Mouse (Mus musculus) heart, embryonic 11.5 days (tissue): Measurements from ENCODE around the gene Dnajc16. TPM values are rescaled to one million over a fixed set of nuclear protein-coding genes. Genes with fewer than 3 reads are reported as not detected.

Experiments used
- ATAC-seq: fragments of 200-750 bp; cut with Nextera tagmentation; replicated peaks from 2 replicates; pipeline ENCODE4 v1.8.0; 2017; ENCODE audit warnings: moderate library complexity; ENCODE audit not compliant: insufficient number of reproducible peaks, low FRiP score, low TSS enrichment
- H3K27ac ChIP-seq: fragments of 300-500 bp; sonication (generic); 2 replicates; pipeline ENCODE4 v1.5.1; 2014; ENCODE audit warnings: mild to moderate bottlenecking, low read depth, low read length
- H3K27me3 ChIP-seq: fragments of 300-500 bp; sonication (generic); 2 replicates; pipeline ENCODE4 v1.6.1; 2014; ENCODE audit warnings: mild to moderate bottlenecking, low read length, mixed read lengths; ENCODE audit not compliant: control insufficient read depth, insufficient read depth
- H3K36me3 ChIP-seq: fragments of 300-500 bp; sonication (generic); 2 replicates; pipeline ENCODE4 v1.6.1; 2014; ENCODE audit warnings: mild to moderate bottlenecking, low read length, moderate library complexity, mixed read lengths; ENCODE audit not compliant: control insufficient read depth, insufficient read depth
- H3K4me1 ChIP-seq: fragments of 300-500 bp; sonication (generic); 2 replicates; pipeline ENCODE4 v1.6.1; 2014; ENCODE audit warnings: low read length; ENCODE audit not compliant: control insufficient read depth, insufficient read depth
- H3K4me2 ChIP-seq: fragments of 300-500 bp; sonication (generic); 2 replicates; pipeline ENCODE4 v1.6.1; 2014; ENCODE audit warnings: mild to moderate bottlenecking, moderate library complexity
- H3K4me3 ChIP-seq: fragments of 300-500 bp; sonication (generic); 2 replicates; pipeline ENCODE4 v1.5.1; 2014; ENCODE audit warnings: low read depth, low read length
- H3K9ac ChIP-seq: fragments of 300-500 bp; sonication (generic); 2 replicates; pipeline ENCODE4 v1.6.1; 2014; ENCODE audit warnings: mild to moderate bottlenecking, low read depth, low read length, moderate library complexity
- H3K9me3 ChIP-seq: fragments of 300-500 bp; sonication (generic); replicated peaks from 2 replicates; pipeline ENCODE4 v1.6.1; 2016; ENCODE audit warnings: low read length; ENCODE audit not compliant: control insufficient read depth
- WGBS: fragments of 180-500 bp; shearing (Covaris S2); extraction: QIAGEN DNeasy Blood & Tissue Kit; methylation state at CpG from one replicate; pipeline ENCODE4 v1.1.7; 2014; ENCODE audit not compliant: insufficient replicate concordance; 5-methylcytosine and 5-hydroxymethylcytosine counted together
- polyA plus RNA-seq: library from polyadenylated mRNA; unstranded; fragments of >200 nt; fragmentation: Nextera tagmentation; extraction: Ambion mirVana; gene quantifications from 2 replicates; pipeline ENCODE4 v1.2.1, GENCODE M21; 2014

Gene Dnajc16
- polyA plus RNA-seq, 1 experiment from 2014 or later, result 3.2 TPM

- ATAC-seq, result no peak
- H3K4me1 ChIP-seq, result no peaks in the 10 kb centered on the region
- no peaks in the 10 kb centered on the region for H3K36me3 ChIP-seq
- no peak overlapping the region for H3K9ac ChIP-seq
- WGBS, result 61% methylated on average over 10 of the region's 10 CpGs
- H3K4me2 ChIP-seq, result no peak overlapping the region
- H3K4me3 ChIP-seq, result no peak overlapping the region
- no peaks in the 10 kb centered on the region for H3K9me3 ChIP-seq
- no peak overlapping the region for H3K27ac ChIP-seq
- H3K27me3 ChIP-seq, result no peaks in the 10 kb centered on the region
Observed at GRCm38 (mm10) chr4:141822089-141822488, 31.4 kb upstream of the Dnajc16 start.

DNA sequence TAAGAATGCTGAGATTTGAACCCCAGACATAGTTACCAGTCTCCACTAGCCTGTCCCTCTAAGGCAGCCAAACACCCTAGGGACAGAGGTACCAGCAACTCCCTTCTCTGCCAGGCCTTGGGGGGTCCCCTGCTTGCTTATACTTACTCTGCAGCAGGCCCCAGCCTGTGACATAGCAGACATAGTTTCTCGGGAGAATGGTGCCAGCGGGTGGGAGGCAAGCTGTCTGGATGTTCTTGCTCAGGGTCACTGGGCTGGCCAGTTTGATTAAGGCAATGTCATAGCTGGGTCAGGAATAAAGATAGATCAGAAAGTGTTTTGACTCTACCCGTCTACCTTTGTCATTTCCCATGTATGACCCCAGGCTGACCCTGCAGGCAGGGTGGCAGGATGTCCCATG is 30.4 kb upstream of the Dnajc16 start:
- no peak overlapping the region for H3K4me2 ChIP-seq
- no peaks in the 10 kb centered on the region for H3K36me3 ChIP-seq
- WGBS, result 39% methylated on average over 3 of the region's 3 CpGs
- H3K9ac ChIP-seq, result no peak overlapping the region
- H3K4me1 ChIP-seq, result no peaks in the 10 kb centered on the region
- no peak overlapping the region for H3K4me3 ChIP-seq
- H3K27ac ChIP-seq, result no peak overlapping the region
- no peaks in the 10 kb centered on the region for H3K9me3 ChIP-seq
- no peak for ATAC-seq
- no peaks in the 10 kb centered on the region for H3K27me3 ChIP-seq

GRCm38 (mm10) chr4:141819316-141819715 is 28.6 kb upstream of the Dnajc16 start:
- ATAC-seq, result no peak
- H3K4me1 ChIP-seq, result no peaks in the 10 kb centered on the region

DNA sequence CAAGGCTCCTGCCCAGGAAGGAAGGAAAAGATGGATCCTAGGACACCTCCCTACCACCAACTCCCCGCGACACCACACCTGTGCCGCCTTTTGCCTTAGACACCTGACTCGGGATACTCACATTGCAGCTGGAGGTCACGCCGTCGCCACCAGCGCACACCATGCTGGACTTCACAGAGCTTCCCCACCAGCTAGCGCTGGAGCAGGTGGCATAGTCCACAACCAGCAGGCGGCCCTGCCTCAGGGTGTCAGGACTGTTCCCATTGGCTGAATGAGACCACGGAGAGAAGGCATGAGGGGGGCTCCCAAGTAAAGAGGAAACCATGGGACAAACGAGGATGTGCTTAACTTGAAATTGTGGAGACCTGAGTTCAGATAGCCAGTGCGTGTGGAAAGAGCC is 28.1 kb upstream of the Dnajc16 start:
- 80% methylated on average over 13 of the region's 13 CpGs for WGBS
- H3K36me3 ChIP-seq, result no peaks in the 10 kb centered on the region
- no peak overlapping the region for H3K27ac ChIP-seq
- no peak overlapping the region for H3K4me3 ChIP-seq
- H3K27me3 ChIP-seq, result no peaks in the 10 kb centered on the region
- no peaks in the 10 kb centered on the region for H3K4me1 ChIP-seq
- no peak overlapping the region for H3K9ac ChIP-seq
- no peak overlapping the region for H3K4me2 ChIP-seq
- H3K9me3 ChIP-seq, result no peaks in the 10 kb centered on the region
- no peak for ATAC-seq

More at GRCm38 (mm10) chr4:141819316-141819715, 28.6 kb upstream of the Dnajc16 start:
- Histone ChIP-seq H3K4me2 (no peak overlapping the region), H3K36me3 (no peaks in the 10 kb centered on the region), H3K4me3 (no peak overlapping the region), H3K9ac (no peak overlapping the region), H3K27ac (no peak overlapping the region), H3K27me3 (no peaks in the 10 kb centered on the region), H3K9me3 (no peaks in the 10 kb centered on the region)
- 87% methylated on average over 7 of the region's 7 CpGs for WGBS

GRCm38 (mm10) chr4:141817706-141818105 is 27.0 kb upstream of the Dnajc16 start:
- Histone ChIP-seq H3K9me3 (no peaks in the 10 kb centered on the region), H3K4me1 (no peaks in the 10 kb centered on the region), H3K36me3 (no peaks in the 10 kb centered on the region), H3K27ac (no peak overlapping the region), H3K9ac (no peak overlapping the region), H3K4me3 (no peak overlapping the region), H3K4me2 (no peak overlapping the region), H3K27me3 (no peaks in the 10 kb centered on the region)
- 76% methylated on average over 10 of the region's 10 CpGs for WGBS
- ATAC-seq, result no peak

DNA sequence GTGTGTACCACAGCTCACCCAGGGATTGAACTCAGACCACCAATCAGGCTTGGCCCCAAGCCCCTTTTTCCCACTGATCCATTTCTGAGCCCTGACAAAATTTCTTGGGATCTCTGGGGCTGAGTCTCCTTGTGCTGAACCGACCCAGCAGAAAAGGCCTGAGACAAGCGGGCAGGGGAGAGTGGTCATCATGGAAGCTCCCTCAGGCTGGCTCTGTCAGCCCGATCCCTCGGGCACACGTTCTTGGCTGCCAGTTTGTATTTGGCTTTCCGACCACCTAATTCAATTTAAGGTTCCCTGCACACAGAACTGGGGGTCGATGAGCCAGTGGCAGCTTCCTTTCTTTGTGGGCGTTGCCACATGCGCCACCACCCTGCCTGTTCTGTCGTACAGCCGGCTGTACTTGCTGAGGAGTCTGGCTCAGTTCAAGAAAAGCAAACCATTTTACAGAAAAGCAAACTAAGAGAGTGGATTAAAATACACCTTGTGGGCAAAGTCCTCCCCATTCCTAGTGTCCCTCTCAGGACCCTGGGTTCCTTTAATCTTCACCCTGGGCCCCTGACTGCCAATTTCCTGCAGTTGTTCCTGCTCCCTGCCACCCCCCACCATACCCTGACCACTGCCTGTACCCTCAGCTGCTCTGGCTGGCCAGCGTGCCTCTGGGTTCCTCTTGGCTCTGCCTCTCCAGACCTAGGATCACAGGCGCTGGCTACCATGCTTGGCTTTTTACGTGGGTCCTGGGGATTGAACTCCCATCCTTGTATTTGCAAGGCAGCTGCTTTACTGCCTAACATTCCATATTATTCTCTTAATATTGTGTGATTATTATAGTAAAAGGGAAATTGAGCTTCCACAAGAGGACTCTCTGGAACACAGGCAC is 26.3 kb upstream of the Dnajc16 start:
- WGBS, result 71% methylated on average over 14 of the region's 14 CpGs
- Histone ChIP-seq H3K36me3 (peaks cover 2% of the 10 kb centered on the region; the same call in 1 of the 2 replicates), H3K4me2 (no peak overlapping the region), H3K4me1 (no peaks in the 10 kb centered on the region), H3K27me3 (no peaks in the 10 kb centered on the region), H3K9me3 (no peaks in the 10 kb centered on the region), H3K4me3 (no peak overlapping the region), H3K9ac (no peak overlapping the region), H3K27ac (no peak overlapping the region)
- ATAC-seq, result no peak

- no peak overlapping the region for H3K4me2 ChIP-seq
- H3K4me3 ChIP-seq, result no peak overlapping the region
- 83% methylated on average over 7 of the region's 7 CpGs for WGBS
- H3K36me3 ChIP-seq, result peaks cover 8% of the 10 kb centered on the region
- H3K27me3 ChIP-seq, result no peaks in the 10 kb centered on the region
- no peak for ATAC-seq
- no peak overlapping the region for H3K27ac ChIP-seq
- H3K9ac ChIP-seq, result no peak overlapping the region
- H3K9me3 ChIP-seq, result no peaks in the 10 kb centered on the region
- H3K4me1 ChIP-seq, result no peaks in the 10 kb centered on the region
Observed at GRCm38 (mm10) chr4:141816267-141816666, 25.5 kb upstream of the Dnajc16 start.

- Histone ChIP-seq H3K4me2 (no peak overlapping the region), H3K9ac (no peak overlapping the region), H3K27me3 (no peaks in the 10 kb centered on the region), H3K4me1 (no peaks in the 10 kb centered on the region), H3K36me3 (peaks cover 31% of the 10 kb centered on the region), H3K27ac (no peak overlapping the region), H3K9me3 (no peaks in the 10 kb centered on the region), H3K4me3 (no peak overlapping the region)
- WGBS, result 93% methylated on average over 7 of the region's 7 CpGs
- no peak for ATAC-seq
Observed at GRCm38 (mm10) chr4:141811375-141811774, 20.6 kb upstream of the Dnajc16 start.

- Histone ChIP-seq H3K9ac (no peak overlapping the region), H3K4me3 (no peak overlapping the region), H3K4me1 (no peaks in the 10 kb centered on the region), H3K36me3 (peaks cover 34% of the 10 kb centered on the region), H3K9me3 (no peaks in the 10 kb centered on the region), H3K27me3 (no peaks in the 10 kb centered on the region), H3K27ac (no peak overlapping the region), H3K4me2 (no peak overlapping the region)
- ATAC-seq, result no peak
- 93% methylated on average over 2 of the region's 2 CpGs for WGBS
Observed at GRCm38 (mm10) chr4:141810975-141811374, 20.2 kb upstream of the Dnajc16 start.
